Mouse (Mus musculus): ENCODE data around the gene Txnl4b.

Gene Txnl4b

GRCm38 (mm10) chr8:109565498-109566333, at the start of gene Txnl4b, which contains the start of gene Dhx38:
Gene Txnl4b (plus strand): TSS chr8:109565892.
Gene Dhx38 (minus strand): TSS chr8:109565861.
- DNase-seq (ENCODE audit: low spot score in 2 of 2): peak; percentile 99

- DNase-seq (ENCODE audit: low spot score in 2 of 2): no peak
Measured at GRCm38 (mm10) chr8:109524008-109524407, 41.7 kb upstream of the Txnl4b start.

DNA sequence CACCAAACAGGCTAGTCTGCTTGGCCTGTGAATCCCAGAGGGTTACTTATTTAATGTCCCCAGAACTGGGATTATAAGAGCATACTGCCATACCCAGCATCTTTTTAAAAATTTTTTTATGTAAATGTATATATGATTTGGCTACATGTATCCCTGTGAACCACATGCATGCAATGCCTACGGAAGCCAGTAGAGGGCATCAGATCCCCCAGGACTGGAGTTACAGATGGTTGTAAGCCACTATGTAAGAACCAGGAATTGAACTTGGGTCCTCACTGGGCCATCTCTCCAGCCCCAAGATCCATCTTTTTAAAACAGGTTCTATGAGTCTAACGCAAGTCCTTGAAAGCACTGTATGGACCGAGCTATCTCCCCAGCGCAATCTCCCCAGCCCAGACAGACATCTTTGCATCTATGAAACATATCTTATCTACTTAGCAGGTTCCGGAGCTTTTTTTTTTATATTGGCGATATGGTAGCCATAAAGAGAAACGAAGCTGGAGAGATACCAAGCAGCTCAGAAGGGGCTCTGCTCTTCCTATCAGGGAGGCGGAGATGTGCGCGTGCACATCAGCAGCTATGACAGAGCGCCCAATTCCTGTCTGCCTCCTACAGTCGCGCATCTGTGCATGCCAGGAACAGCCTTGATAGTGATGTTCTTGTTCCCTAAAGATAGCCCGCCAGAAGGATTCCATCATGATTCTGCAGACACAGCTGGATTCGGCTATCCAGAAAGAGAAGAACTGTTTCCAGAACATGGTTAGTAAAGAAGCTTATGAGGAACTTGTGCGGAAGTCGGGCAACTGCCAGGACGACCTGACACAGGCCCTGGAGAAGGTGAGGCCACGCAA, 30.3 kb upstream of the Txnl4b start:
- peak; percentile 46 to 55 for DNase-seq (ENCODE audit: low spot score in 2 of 2)

DNA sequence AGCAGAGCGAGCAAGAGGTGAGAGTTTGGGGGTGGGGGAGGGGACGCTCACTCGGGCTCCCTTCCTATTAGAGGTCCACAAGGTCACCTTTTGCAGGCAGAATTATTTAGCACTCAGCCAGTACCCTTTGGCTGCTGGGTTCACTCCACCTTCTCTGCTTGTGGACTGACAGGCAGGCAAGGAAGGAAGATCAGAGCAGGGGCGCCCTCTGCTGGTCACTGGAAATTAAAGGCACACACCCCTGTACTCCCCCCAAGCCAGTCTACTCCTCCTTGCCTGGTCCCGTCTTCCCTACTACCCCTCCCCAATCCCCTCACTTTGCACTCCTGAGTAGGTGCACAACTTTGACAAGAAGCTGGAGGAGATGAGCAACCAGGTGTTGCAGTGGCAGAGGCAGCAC, 29.0 kb upstream of the Txnl4b start:
- DNase-seq (ENCODE audit: low spot score in 2 of 2): peak; percentile 85 to 90

DNA sequence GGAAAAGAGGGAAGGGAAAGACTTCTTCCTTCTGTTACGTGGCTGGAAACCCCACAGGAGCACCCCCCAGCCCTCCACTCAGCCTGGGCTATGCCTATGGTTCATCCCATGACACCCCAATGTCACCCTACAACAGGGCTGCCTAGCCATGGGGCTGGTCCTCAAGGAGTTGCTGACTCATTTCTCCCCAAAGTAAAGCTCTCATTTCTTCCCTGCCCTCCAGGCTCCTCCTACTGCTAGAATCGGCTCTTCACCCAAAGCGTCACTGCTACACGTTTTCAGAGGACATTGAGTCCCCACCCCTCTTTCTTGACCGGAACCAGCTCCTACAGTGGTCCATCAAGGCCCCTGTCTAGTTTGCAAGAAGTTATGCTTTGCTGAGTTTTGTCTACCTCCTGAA, 23.5 kb upstream of the Txnl4b start:
- no peak for DNase-seq (ENCODE audit: low spot score in 2 of 2)

- DNase-seq (ENCODE audit: low spot score in 2 of 2): no peak
Measured at GRCm38 (mm10) chr8:109542748-109543519, 22.8 kb upstream of the Txnl4b start.

- DNase-seq (ENCODE audit: low spot score in 2 of 2): no peak
Measured at GRCm38 (mm10) chr8:109544049-109544448, 21.6 kb upstream of the Txnl4b start.

- DNase-seq (ENCODE audit: low spot score in 2 of 2): no peak
Measured at GRCm38 (mm10) chr8:109551663-109552062, 14.0 kb upstream of the Txnl4b start.

- no peak for DNase-seq (ENCODE audit: low spot score in 2 of 2)
Measured at GRCm38 (mm10) chr8:109563881-109564280, 1.8 kb upstream of the Txnl4b start.

- DNase-seq (ENCODE audit: low spot score in 2 of 2): no peak
Measured at GRCm38 (mm10) chr8:109564766-109565165, 926 bp upstream of the Txnl4b start.

DNA sequence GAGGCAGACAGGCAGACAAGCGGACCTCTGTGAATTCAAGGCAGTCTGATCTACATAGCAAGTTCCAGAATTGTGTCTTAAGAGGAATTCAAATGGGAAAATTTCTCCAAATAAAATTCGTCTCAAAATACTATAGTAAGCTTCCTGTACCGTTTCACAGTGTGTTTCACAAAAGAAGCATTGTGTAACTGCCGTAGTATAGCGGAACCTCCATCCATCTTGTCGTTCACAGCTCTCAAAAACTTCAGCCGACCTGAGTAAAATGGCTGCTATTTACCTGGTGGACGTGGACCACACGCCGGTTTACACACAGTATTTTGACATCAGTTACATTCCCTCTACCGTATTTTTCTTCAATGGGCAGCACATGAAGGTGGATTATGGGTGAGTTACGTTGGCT, 5.4 kb downstream of the Txnl4b start:
- no peak for DNase-seq (ENCODE audit: low spot score in 2 of 2)

- no peak for DNase-seq (ENCODE audit: low spot score in 2 of 2)
Measured at GRCm38 (mm10) chr8:109576311-109576710, 10.6 kb downstream of the Txnl4b start.

GRCm38 (mm10) chr8:109578900-109579301, 13.2 kb downstream of the Txnl4b start, which contains the start of gene Hp:
Gene Hp (minus strand): TSS chr8:109579172.
- DNase-seq (ENCODE audit: low spot score in 2 of 2): no peak

DNA sequence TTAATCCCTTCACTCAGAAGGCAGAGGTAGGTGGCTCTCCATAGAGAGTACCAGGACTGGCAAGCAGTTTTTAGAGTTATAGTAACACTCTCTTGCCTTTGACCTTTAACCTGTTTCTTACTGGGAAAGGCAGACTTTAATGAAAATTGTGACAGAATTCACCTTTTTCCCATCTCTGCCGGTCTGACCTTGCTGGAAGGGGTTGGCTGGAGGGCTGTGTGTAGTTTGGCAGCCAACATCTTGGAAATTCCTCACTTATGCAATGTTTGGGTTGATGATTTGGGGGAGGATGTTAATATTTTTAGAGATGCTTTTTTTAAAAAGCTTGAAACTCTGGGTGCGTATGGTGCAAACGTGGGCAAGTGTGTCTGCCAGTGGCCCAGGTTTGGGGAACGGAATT, 18.6 kb downstream of the Txnl4b start:
- DNase-seq (ENCODE audit: low spot score in 2 of 2): no peak

- no peak for DNase-seq (ENCODE audit: low spot score in 2 of 2)
Measured at GRCm38 (mm10) chr8:109584830-109585229, 19.1 kb downstream of the Txnl4b start.

DNA sequence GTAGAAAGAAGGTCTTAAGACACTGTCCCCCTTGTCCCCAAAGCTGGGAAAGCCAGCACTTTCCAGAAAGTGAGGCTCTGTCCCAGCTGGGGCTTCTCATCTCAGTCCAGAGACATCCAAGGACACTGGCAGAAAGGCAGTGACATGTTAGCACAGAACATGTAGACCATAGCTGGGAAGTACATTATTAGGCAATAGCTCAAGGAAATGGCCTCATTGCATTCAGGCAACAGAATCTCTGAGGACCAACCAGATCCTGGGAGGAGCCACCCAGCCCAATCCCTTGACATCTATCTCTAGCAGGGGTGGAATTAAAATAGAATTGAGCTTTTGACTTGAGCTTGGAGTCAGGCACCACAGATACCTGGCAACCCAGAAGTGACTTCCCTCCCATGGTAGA, 20.0 kb downstream of the Txnl4b start:
- no peak for DNase-seq (ENCODE audit: low spot score in 2 of 2)

DNA sequence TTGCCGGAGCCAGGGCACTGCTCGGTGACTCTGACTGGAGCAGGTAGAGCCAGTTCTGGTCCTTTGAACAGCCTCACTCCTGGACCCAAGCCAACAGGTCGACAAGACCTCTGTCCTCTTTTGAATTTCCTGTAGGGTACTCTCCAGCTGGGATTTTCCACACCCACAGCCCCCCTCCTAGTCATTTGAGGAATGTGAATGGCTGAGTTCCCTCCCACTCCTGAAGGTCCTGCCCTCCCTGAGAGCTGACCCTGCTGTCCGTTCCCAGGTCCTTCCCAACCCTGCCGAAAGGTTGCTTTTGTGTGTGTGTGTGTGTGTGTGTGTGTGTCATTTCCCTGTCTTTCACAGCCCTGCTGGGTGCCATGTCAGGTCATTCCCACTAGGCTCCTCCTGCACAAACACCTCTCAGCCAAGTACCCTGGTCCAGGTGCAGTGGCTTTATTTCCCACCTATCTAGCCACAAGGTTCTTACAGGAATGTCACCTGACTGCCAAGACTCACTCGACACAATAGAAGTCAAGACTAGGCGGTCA, 21.3 kb downstream of the Txnl4b start:
- DNase-seq (ENCODE audit: low spot score in 2 of 2): no peak

DNA sequence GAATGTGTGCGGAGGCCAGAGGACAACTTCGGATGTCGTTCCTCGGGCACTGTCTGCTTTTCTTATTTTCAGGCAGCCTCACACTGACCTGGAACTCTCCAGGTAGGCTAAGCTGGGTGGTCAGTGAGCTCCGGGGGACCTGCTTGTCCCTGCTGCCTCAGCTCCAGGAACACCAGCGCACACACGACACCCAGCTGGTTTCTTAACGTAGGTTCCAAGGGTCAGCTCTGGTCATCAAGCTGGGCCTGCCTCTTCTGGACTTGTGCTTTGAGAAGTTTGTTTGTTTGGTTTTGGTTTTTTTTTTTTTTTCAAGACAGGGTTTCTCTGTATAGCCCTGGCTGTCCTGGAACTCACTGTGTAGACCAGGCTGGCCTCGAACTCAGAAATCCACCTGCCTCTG, 25.2 kb downstream of the Txnl4b start:
- no peak for DNase-seq (ENCODE audit: low spot score in 2 of 2)

DNA sequence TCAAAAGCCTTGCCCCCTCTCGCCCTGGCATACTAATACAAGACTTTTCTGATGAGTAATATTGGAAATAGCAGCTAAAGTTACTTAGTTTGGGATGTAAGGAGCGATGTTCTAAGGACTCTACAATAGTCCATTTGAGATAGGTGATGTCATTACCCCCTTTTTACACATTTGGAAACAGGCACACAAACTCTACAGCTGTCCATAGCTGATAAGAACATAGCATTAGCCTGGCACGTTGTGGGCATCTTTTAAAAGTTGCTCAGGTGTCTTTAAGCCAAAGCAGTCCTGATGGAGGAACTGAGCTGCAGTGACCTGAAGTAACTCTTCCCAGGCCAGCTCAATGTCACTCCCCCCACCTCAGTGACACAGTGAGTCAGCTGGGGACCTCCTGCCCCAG, 25.7 kb downstream of the Txnl4b start:
- no peak for DNase-seq (ENCODE audit: low spot score in 2 of 2)

GRCm38 (mm10) chr8:109592164-109592563, 26.5 kb downstream of the Txnl4b start:
- no peak for DNase-seq (ENCODE audit: low spot score in 2 of 2)

DNA sequence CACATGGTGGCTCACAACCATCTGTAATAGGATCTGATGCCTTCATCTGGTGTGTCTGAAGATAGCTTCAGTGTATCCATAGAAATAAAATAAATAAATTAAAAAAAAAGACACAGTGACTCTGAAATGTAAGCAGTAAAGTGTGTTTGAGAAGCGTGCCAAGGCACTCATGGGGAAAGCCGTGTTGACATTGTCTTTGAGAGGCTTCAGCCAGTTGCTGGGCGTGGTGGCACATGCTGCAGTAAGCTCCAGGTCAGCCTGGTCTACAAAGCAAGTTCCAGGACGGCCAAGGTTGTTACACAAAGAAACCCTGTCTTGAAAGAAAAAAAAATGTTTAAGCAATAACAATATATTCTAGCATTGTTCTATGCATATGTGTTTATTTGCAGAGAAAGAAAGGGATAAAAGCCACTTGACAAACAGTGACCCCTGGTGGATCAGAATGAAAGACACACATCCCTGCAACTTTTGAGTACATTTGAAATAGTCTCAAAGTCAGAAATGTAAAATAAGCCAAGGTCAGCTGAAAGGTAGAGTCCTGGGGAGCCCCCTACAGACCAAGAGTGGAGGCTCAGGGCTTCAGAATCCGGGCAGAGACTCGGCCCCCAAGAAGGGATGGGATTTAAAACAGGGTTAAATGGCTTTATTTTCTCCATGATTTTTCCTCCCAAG, 27.6 kb downstream of the Txnl4b start:
- no peak for DNase-seq (ENCODE audit: low spot score in 2 of 2)

Measured in right cerebral cortex, postnatal 10 days (tissue).